Mouse (Mus musculus): ENCODE data around the gene Llgl2. TPM values are rescaled to one million over a fixed set of nuclear protein-coding genes. Genes with fewer than 3 reads are reported as not detected.
A peak's percentile ranks its signal among the peaks of the same experiment; 100 is the strongest.

Gene Llgl2
- total and polyA plus RNA-seq, 3 experiments, result 3.8 to 12.3 (median 9.2) TPM

DNA sequence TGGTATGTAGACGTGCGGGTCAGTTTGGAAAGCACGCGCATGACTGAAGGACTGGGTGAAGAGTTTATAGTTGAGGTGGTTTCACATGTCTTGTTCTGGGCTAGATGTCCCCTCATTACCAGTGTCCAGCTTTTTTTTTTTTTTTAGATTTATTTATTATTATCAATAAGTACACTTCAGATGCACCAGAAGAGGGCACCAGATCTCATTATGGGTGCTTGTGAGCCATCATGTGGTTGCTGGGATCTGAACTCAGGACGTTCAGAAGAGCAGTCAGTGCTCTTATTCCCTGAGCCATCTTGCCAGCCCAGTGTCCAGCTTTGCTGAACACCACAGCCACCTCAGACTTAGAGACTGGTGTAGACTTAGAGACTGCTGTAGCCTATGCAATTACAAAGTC lies 6.5 kb upstream of the Llgl2 start:
- TF ChIP-seq JUND (conservative IDR thresholded peaks at IDR 0.05; ENCODE audit: low read depth, low read length) (no peak), CTCF (conservative IDR thresholded peaks at IDR 0.05 in 1 of 2, IDR thresholded peaks at IDR 0.05 in 1 of 2; ENCODE audit: low read depth in 2 of 2, low read length in 2 of 2) (peak in 1 of 2 experiments; percentile 51; a peak in 2 of 4 replicates), ZNF384 (IDR thresholded peaks at IDR 0.05; ENCODE audit: low read depth, low read length) (peak; percentile 65), ZMIZ1 (IDR thresholded peaks at IDR 0.05; ENCODE audit: low read depth, low read length) (no peak), SMC3 (IDR thresholded peaks at IDR 0.05; ENCODE audit: low read depth, low read length) (peak; percentile 7; the same call in 1 of the 2 replicates)
- no peak overlapping the region for H3K9ac ChIP-seq (ENCODE audit: insufficient read depth, low read depth)
- no peaks in the 10 kb centered on the region for H3K9me3 ChIP-seq (replicated peaks; ENCODE audit: low read length)
- H3K27me3 ChIP-seq (replicated peaks), result no peaks in the 10 kb centered on the region
- dilution Hi-C loops (cut with MboI; ENCODE audit: extremely low pct_ligation_motif_present, extremely low pct_unique_long_range_greater_than_20kb, low sequenced_read_pairs), result no loop called here
- H3K79me2 ChIP-seq (replicated peaks; ENCODE audit: control insufficient read depth, extremely low read depth, insufficient read depth, poor library complexity, severe bottlenecking), result 0 out of 2 replicates have a peak, but pooled peaks cover 5% of the 10 kb centered on the region
- DNase-seq (ENCODE audit: extremely low read depth), result no peak
- peaks cover 35 to 60% of the 10 kb centered on the region in 2 experiments for H3K36me3 ChIP-seq (replicated peaks in 1 of 2; ENCODE audit: control insufficient read depth in 1 of 2, insufficient read depth in 1 of 2, low read length in 1 of 2)
- H3K4me3 ChIP-seq (replicated peaks in 1 of 3; ENCODE audit: low read depth in 2 of 3, low read length in 2 of 3, poor library complexity in 1 of 3), result no peak overlapping the region
- no peak overlapping the region for H3K4me2 ChIP-seq (ENCODE audit: insufficient read depth, low read depth, poor library complexity, severe bottlenecking)
- in situ Hi-C loops (cut with MboI; ENCODE audit: low pct_ligation_motif_present, low pct_unique_long_range_greater_than_20kb, low sequenced_read_pairs), result no loop called here
- H3K4me1 ChIP-seq (ENCODE audit: control insufficient read depth in 1 of 2, insufficient read depth in 2 of 2), result peaks cover 8 to 36% of the 10 kb centered on the region in 2 experiments
- no peak overlapping the region for H3K27ac ChIP-seq (ENCODE audit: insufficient read depth, low read depth)

DNA sequence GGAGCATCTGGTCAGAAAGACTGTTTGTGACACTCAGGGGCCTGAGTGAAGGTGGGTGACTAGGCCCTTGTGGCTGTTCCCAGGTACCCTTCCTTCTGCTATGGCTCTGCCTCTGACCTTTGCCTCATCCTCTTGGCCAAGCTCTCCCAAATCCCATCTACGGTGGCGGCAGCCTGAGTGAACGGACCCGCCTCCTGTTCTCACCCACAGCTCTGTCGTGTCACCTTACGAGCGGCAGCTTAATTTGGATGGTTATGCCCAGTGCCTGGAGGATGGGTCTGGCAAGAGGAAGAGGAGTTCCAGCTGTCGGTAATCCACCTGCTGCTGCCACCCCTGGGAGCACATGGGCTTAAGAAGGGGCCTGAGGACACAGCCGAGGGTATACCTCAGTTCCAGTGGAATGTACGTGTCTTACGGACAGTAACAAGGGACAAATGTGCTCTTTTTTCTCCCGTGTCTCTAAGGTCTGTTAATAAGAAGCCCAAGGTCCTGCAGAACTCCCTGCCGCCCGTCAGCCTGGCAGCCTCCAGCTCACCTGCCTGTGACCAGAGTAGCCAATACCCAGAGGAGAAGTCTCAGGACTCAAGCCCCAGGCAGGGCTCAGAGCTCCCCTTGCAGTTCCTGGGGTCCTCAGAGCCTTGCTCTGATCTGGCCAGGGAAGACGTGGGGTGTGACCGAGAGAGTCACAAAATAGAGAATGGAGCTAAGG lies 3.8 kb upstream of the Llgl2 start:
- Histone ChIP-seq H3K4me3 (replicated peaks in 1 of 3; ENCODE audit: low read depth in 2 of 3, low read length in 2 of 3, poor library complexity in 1 of 3) (no peak overlapping the region), H3K79me2 (replicated peaks; ENCODE audit: control insufficient read depth, extremely low read depth, insufficient read depth, poor library complexity, severe bottlenecking) (0 out of 2 replicates have a peak, but pooled peaks cover 5% of the 10 kb centered on the region), H3K36me3 (replicated peaks in 1 of 2; ENCODE audit: control insufficient read depth in 1 of 2, insufficient read depth in 1 of 2, low read length in 1 of 2) (peaks cover 39 to 74% of the 10 kb centered on the region in 2 experiments), H3K27ac (ENCODE audit: insufficient read depth, low read depth) (no peak overlapping the region), H3K9me3 (replicated peaks; ENCODE audit: low read length) (no peaks in the 10 kb centered on the region), H3K9ac (ENCODE audit: insufficient read depth, low read depth) (no peak overlapping the region), H3K4me1 (ENCODE audit: control insufficient read depth in 1 of 2, insufficient read depth in 2 of 2) (peaks cover 9 to 34% of the 10 kb centered on the region in 2 experiments; a peak in 3 of 4 replicates), H3K4me2 (ENCODE audit: insufficient read depth, low read depth, poor library complexity, severe bottlenecking) (no peak overlapping the region), H3K27me3 (replicated peaks) (no peaks in the 10 kb centered on the region)
- DNase-seq (ENCODE audit: extremely low read depth), result no peak
- in situ Hi-C loops (cut with MboI; ENCODE audit: low pct_ligation_motif_present, low pct_unique_long_range_greater_than_20kb, low sequenced_read_pairs) (no loop called here), dilution Hi-C loops (cut with MboI; ENCODE audit: extremely low pct_ligation_motif_present, extremely low pct_unique_long_range_greater_than_20kb, low sequenced_read_pairs) (no loop called here)
- TF ChIP-seq NELFE (IDR thresholded peaks at IDR 0.05; ENCODE audit: low read depth, low read length), result no peak

DNA sequence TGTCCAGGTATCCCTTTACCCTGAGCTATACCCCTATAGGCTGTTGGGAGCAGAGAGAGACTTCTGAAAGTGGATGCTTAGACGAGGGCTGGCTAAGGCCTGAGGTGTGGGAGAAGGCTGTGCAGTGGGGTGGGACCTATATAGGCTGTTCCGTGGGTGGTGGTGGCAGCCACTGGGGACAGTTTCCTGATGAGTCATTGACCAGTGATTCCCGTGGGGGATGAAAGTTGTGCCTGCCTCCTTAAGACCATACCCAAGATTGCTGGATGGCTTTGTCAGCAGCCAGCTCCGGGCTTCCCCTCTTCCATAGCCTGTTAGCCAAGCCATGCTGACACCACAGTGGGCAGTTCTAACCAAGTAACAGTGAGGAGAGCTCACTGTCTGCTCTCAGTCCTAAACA lies 2.8 kb upstream of the Llgl2 start:
- H3K4me2 ChIP-seq (ENCODE audit: insufficient read depth, low read depth, poor library complexity, severe bottlenecking), result no peak overlapping the region
- dilution Hi-C loops (cut with MboI; ENCODE audit: extremely low pct_ligation_motif_present, extremely low pct_unique_long_range_greater_than_20kb, low sequenced_read_pairs), result no loop called here
- H3K27ac ChIP-seq (ENCODE audit: insufficient read depth, low read depth), result no peak overlapping the region
- no peaks in the 10 kb centered on the region for H3K9me3 ChIP-seq (replicated peaks; ENCODE audit: low read length)
- DNase-seq (ENCODE audit: extremely low read depth), result no peak
- H3K9ac ChIP-seq (ENCODE audit: insufficient read depth, low read depth), result no peak overlapping the region
- in situ Hi-C loops (cut with MboI; ENCODE audit: low pct_ligation_motif_present, low pct_unique_long_range_greater_than_20kb, low sequenced_read_pairs), result no loop called here
- no peaks in the 10 kb centered on the region for H3K79me2 ChIP-seq (replicated peaks; ENCODE audit: control insufficient read depth, extremely low read depth, insufficient read depth, poor library complexity, severe bottlenecking)
- peaks cover 5 to 28% of the 10 kb centered on the region in 2 experiments; a peak in 3 of 4 replicates for H3K4me1 ChIP-seq (ENCODE audit: control insufficient read depth in 1 of 2, insufficient read depth in 2 of 2)
- no peak overlapping the region for H3K4me3 ChIP-seq (replicated peaks in 1 of 3; ENCODE audit: low read depth in 2 of 3, low read length in 2 of 3, poor library complexity in 1 of 3)
- H3K36me3 ChIP-seq (replicated peaks in 1 of 2; ENCODE audit: control insufficient read depth in 1 of 2, insufficient read depth in 1 of 2, low read length in 1 of 2), result peaks cover 39 to 69% of the 10 kb centered on the region in 2 experiments
- no peaks in the 10 kb centered on the region for H3K27me3 ChIP-seq (replicated peaks)
- TF ChIP-seq POLR2AphosphoS2 (IDR thresholded peaks at IDR 0.05; ENCODE audit: low read depth, low read length), result no peak
- no peak for TF ChIP-seq SMC3 (IDR thresholded peaks at IDR 0.05; ENCODE audit: low read depth, low read length)
- TF ChIP-seq MEF2A (IDR thresholded peaks at IDR 0.05; ENCODE audit: borderline replicate concordance, low read depth, low read length), result no peak
- TF ChIP-seq MAZ (IDR thresholded peaks at IDR 0.05; ENCODE audit: low read depth, low read length), result no peak
- TF ChIP-seq SIN3A (IDR thresholded peaks at IDR 0.05; ENCODE audit: low read length), result no peak
- no peak for TF ChIP-seq TBP (conservative IDR thresholded peaks at IDR 0.05; ENCODE audit: low read depth, low read length)
- TF ChIP-seq PAX5 (IDR thresholded peaks at IDR 0.05; ENCODE audit: low read length), result no peak
- no peak for TF ChIP-seq USF2 (conservative IDR thresholded peaks at IDR 0.05; ENCODE audit: low read depth, low read length)
- no peak for TF ChIP-seq ZMIZ1 (IDR thresholded peaks at IDR 0.05; ENCODE audit: low read depth, low read length)
- no peak for TF ChIP-seq NRF1 (IDR thresholded peaks at IDR 0.05; ENCODE audit: low read depth, low read length)
- no peak for TF ChIP-seq GABPA (IDR thresholded peaks at IDR 0.05; ENCODE audit: insufficient replicate concordance, low read depth, low read length)
- no peak for TF ChIP-seq RAD21 (IDR thresholded peaks at IDR 0.05; ENCODE audit: low read depth, low read length)
- TF ChIP-seq MAFK (IDR thresholded peaks at IDR 0.05; ENCODE audit: insufficient replicate concordance, low read length), result no peak
- TF ChIP-seq ZNF384 (IDR thresholded peaks at IDR 0.05; ENCODE audit: low read depth, low read length), result no peak
- TF ChIP-seq JUND (conservative IDR thresholded peaks at IDR 0.05; ENCODE audit: low read depth, low read length), result no peak
- no peak for TF ChIP-seq CTCF (conservative IDR thresholded peaks at IDR 0.05 in 1 of 2, IDR thresholded peaks at IDR 0.05 in 1 of 2; ENCODE audit: low read depth in 2 of 2, low read length in 2 of 2)
- no peak for TF ChIP-seq IRF4 (IDR thresholded peaks at IDR 0.05; ENCODE audit: low read depth, low read length)
